Mouse (Mus musculus): Measurements from ENCODE around the gene Ripor3. TPM values are rescaled to one million over a fixed set of nuclear protein-coding genes. Genes with fewer than 3 reads are reported as not detected.

Ripor3 gene
- total and polyA plus RNA-seq, 3 experiments = 0.17 TPM; not detected in 2

DNA sequence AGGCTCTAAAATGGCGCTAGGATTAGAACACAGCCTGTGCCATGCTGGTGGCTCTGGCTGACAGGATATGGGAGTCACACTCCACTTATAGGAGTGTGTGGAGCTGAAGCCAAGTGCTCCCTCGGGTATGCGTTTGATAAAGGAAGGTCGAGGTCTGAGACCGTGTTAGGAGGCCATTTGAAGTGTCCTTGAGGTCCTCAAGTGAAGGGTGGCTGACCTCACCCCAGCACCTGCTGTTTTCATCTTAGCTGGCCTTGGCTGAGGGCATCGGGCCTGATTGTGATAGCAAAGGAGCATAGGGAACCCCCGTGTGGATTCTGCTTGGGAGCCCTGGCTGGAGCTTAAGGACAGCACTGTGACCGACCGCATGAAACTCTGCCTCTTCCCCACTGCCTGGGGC is 46.1 kb downstream of the Ripor3 start:
- Histone ChIP-seq H3K4me1 (ENCODE audit: control insufficient read depth in 1 of 2, insufficient read depth in 2 of 2) (peaks cover 29 to 48% of the 10 kb centered on the region in 2 experiments), H3K9me3 (replicated peaks; ENCODE audit: low read length) (no peaks in the 10 kb centered on the region), H3K4me3 (replicated peaks in 1 of 3; ENCODE audit: low read depth in 2 of 3, low read length in 2 of 3, poor library complexity in 1 of 3) (no peak overlapping the region), H3K36me3 (replicated peaks in 1 of 2; ENCODE audit: control insufficient read depth in 1 of 2, insufficient read depth in 1 of 2, low read length in 1 of 2) (peaks cover 61 to 79% of the 10 kb centered on the region in 2 experiments), H3K27me3 (replicated peaks) (no peaks in the 10 kb centered on the region), H3K79me2 (replicated peaks; ENCODE audit: control insufficient read depth, extremely low read depth, insufficient read depth, poor library complexity, severe bottlenecking) (peaks cover 39% of the 10 kb centered on the region), H3K9ac (ENCODE audit: insufficient read depth, low read depth) (no peak overlapping the region), H3K4me2 (ENCODE audit: insufficient read depth, low read depth, poor library complexity, severe bottlenecking) (no peak overlapping the region), H3K27ac (ENCODE audit: insufficient read depth, low read depth) (no peak overlapping the region)
- in situ Hi-C loops (cut with MboI; ENCODE audit: low pct_ligation_motif_present, low pct_unique_long_range_greater_than_20kb, low sequenced_read_pairs) (loop anchor here (10.0 kb wide), 1 partner anchor 60 kb away; no protein-coding TSS in a partner anchor), dilution Hi-C loops (cut with MboI; ENCODE audit: extremely low pct_ligation_motif_present, extremely low pct_unique_long_range_greater_than_20kb, low sequenced_read_pairs) (no loop called here)
- TF ChIP-seq MAX (IDR thresholded peaks at IDR 0.05; ENCODE audit: low read length) (no peak), EP300 (IDR thresholded peaks at IDR 0.05; ENCODE audit: low read length) (no peak), MEF2A (IDR thresholded peaks at IDR 0.05; ENCODE audit: borderline replicate concordance, low read depth, low read length) (no peak), RAD21 (IDR thresholded peaks at IDR 0.05; ENCODE audit: low read depth, low read length) (no peak), MAFK (IDR thresholded peaks at IDR 0.05; ENCODE audit: insufficient replicate concordance, low read length) (no peak), BHLHE40 (IDR thresholded peaks at IDR 0.05; ENCODE audit: low read depth, low read length) (no peak), SIN3A (IDR thresholded peaks at IDR 0.05; ENCODE audit: low read length) (no peak)
- no peak for DNase-seq (ENCODE audit: extremely low read depth)

DNA sequence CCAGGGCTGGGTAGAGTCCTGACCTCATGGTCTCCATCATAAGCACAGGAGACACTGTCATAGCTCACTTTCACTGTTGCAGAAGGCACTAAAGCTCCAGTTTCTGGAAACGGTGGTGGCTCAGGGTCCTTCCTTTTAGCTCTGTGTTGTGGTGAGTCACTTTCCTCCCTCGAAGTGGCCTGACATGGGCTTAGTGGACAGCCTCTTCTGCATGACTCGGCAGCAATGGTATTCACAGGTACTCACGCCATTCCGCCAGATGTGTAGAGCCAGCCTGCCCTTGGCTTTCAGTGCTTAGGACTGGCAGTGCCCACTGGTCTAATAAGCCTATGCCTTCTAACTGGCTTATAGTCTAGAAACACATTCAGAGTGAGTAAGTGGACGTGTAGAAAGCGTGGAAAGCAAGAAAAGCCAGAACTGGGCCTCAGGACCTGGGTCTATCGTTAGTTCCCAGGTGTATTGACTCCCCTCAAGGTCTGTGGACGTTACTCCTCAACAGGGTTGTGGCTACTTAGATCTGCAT is 46.6 kb downstream of the Ripor3 start:
- TF ChIP-seq TCF12 (IDR thresholded peaks at IDR 0.05; ENCODE audit: low read depth, low read length) = no peak
- TF ChIP-seq IRF4 (IDR thresholded peaks at IDR 0.05; ENCODE audit: low read depth, low read length) = no peak
- TF ChIP-seq POLR2A (IDR thresholded peaks at IDR 0.05; ENCODE audit: low read depth, low read length) = no peak
- TF ChIP-seq CHD1 (IDR thresholded peaks at IDR 0.05; ENCODE audit: low read depth, low read length) = no peak
- TF ChIP-seq MYC (IDR thresholded peaks at IDR 0.05; ENCODE audit: low read depth, low read length) = no peak
- no peak for TF ChIP-seq SMC3 (IDR thresholded peaks at IDR 0.05; ENCODE audit: low read depth, low read length)
- TF ChIP-seq GABPA (IDR thresholded peaks at IDR 0.05; ENCODE audit: insufficient replicate concordance, low read depth, low read length) = no peak
- TF ChIP-seq ZC3H11A (IDR thresholded peaks at IDR 0.05; ENCODE audit: low read depth, low read length) = no peak
- no peak for TF ChIP-seq JUN (IDR thresholded peaks at IDR 0.05; ENCODE audit: insufficient read depth, low read depth, low read length)
- no peak for TF ChIP-seq ZNF384 (IDR thresholded peaks at IDR 0.05; ENCODE audit: low read depth, low read length)
- peaks cover 32 to 53% of the 10 kb centered on the region in 2 experiments for H3K4me1 ChIP-seq (ENCODE audit: control insufficient read depth in 1 of 2, insufficient read depth in 2 of 2)
- peaks cover 39% of the 10 kb centered on the region for H3K79me2 ChIP-seq (replicated peaks; ENCODE audit: control insufficient read depth, extremely low read depth, insufficient read depth, poor library complexity, severe bottlenecking)
- in situ Hi-C loops (cut with MboI; ENCODE audit: low pct_ligation_motif_present, low pct_unique_long_range_greater_than_20kb, low sequenced_read_pairs) (loop anchor here (10.0 kb wide), 1 partner anchor 59 kb away; no protein-coding TSS in a partner anchor), dilution Hi-C loops (cut with MboI; ENCODE audit: extremely low pct_ligation_motif_present, extremely low pct_unique_long_range_greater_than_20kb, low sequenced_read_pairs) (no loop called here)
- H3K4me3 ChIP-seq (replicated peaks in 1 of 3; ENCODE audit: low read depth in 2 of 3, low read length in 2 of 3, poor library complexity in 1 of 3) = no peak overlapping the region
- H3K9me3 ChIP-seq (replicated peaks; ENCODE audit: low read length) = no peaks in the 10 kb centered on the region
- H3K4me2 ChIP-seq (ENCODE audit: insufficient read depth, low read depth, poor library complexity, severe bottlenecking) = no peak overlapping the region
- H3K9ac ChIP-seq (ENCODE audit: insufficient read depth, low read depth) = no peak overlapping the region
- no peak overlapping the region for H3K27ac ChIP-seq (ENCODE audit: insufficient read depth, low read depth)
- H3K36me3 ChIP-seq (replicated peaks in 1 of 2; ENCODE audit: control insufficient read depth in 1 of 2, insufficient read depth in 1 of 2, low read length in 1 of 2) = peaks cover 58 to 75% of the 10 kb centered on the region in 2 experiments
- no peaks in the 10 kb centered on the region for H3K27me3 ChIP-seq (replicated peaks)
- no peak for DNase-seq (ENCODE audit: extremely low read depth)

Data from CH12.LX (cell line).